Comparison of ENCODE assay signal across 8 mouse cellular contexts in the genomic region with DNA sequence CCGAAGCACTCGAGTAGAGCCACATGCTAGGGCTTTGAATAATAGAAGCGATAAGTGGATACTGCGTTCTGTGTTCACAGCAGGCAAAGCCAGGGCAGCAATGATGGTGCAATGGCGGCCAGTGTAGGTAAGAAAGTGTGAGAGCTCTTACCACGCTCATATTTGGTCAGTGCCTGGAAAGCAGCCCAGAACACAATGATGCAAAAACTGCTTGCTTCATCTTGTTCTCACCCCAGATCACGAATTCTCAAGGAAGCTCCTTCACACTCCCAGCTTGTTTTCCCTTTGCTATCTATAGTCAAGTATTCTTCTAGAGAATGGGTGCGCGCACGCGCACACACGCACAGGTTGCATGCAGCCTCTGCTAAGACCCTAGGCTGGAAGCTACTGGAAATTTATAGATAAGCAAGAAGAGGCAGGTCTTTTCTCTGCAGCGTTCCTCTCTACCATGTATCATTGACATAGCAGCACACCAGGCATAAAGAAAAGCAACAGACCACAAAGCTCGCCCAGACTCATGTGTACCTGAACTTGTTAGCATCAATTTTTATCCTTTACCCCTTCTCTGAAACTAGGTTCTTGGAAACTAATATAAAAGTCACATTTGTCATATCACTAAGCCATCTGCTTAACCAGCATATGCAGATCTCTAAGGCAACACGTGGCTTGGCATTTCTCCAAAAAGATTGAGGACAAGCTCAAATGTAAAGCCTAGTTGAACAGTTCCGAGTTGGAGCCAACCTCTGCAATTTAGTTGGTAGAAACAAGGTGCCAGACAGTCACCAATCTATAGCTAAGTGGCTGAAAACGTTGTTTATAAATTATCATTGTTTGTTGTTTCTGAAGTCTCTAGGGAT. TPM values are rescaled to one million over a fixed set of nuclear protein-coding genes. Genes with fewer than 3 reads are reported as not detected.
DNase-seq lines count a peak whose midpoint lies in the region; ATAC-seq lines count a peak whose summit lies in the region.

No protein-coding gene starts in this region.

- peak; percentile 37 for DNase-seq in hindbrain, embryonic 14.5 days (ENCODE audit: low spot score)
- no peak for DNase-seq in hindbrain, embryonic 10.5 days (ENCODE audit: low spot score)
- DNase-seq in cerebellum, postnatal 36 days, result peak; percentile 63 to 75
- peak; percentile 70 for DNase-seq in lung, postnatal 10 days
- no peak for DNase-seq in ovary, postnatal 14 days (ENCODE audit: low spot score)
- no peak for DNase-seq in gastrocnemius, postnatal 14 days
- no peak for DNase-seq in layer of hippocampus, adult 9-10 months (ENCODE audit: low spot score)

- 88% methylated on average over 17 of the region's 17 CpGs for WGBS in hindbrain, embryonic 14.5 days
- WGBS in hindbrain, embryonic 10.5 days, result 93% methylated on average over 17 of the region's 17 CpGs

- no peak overlapping the region for H3K27ac ChIP-seq in hindbrain, embryonic 14.5 days
- no peak overlapping the region for H3K27ac ChIP-seq in hindbrain, embryonic 10.5 days

- H3K4me3 ChIP-seq in hindbrain, embryonic 14.5 days (replicated peaks; ENCODE audit: low read length), result no peak overlapping the region
- no peak overlapping the region for H3K4me3 ChIP-seq in hindbrain, embryonic 10.5 days

- intact Hi-C loops in gastrocnemius, postnatal 14 days (cut with DNase I; ENCODE audit: low total_unique reads), result no loop called here

- H3K9ac ChIP-seq in hindbrain, embryonic 14.5 days, result no peak overlapping the region

- H3K4me2 ChIP-seq in hindbrain, embryonic 14.5 days (replicated peaks), result no peak overlapping the region

- H3K9me3 ChIP-seq in hindbrain, embryonic 14.5 days (ENCODE audit: control insufficient read depth, low read length), result no peaks in the 10 kb centered on the region
- H3K9me3 ChIP-seq in hindbrain, embryonic 10.5 days, result no peaks in the 10 kb centered on the region

- H3K4me1 ChIP-seq in hindbrain, embryonic 14.5 days (replicated peaks; ENCODE audit: control insufficient read depth, insufficient read depth, low read length), result no peaks in the 10 kb centered on the region
- peaks cover 12% of the 10 kb centered on the region; the same call in 1 of the 2 replicates for H3K4me1 ChIP-seq in hindbrain, embryonic 10.5 days (replicated peaks)

- no peaks in the 10 kb centered on the region for H3K27me3 ChIP-seq in hindbrain, embryonic 14.5 days (ENCODE audit: control insufficient read depth, insufficient read depth, low read length)
- H3K27me3 ChIP-seq in hindbrain, embryonic 10.5 days (ENCODE audit: insufficient read depth, poor library complexity, severe bottlenecking), result no peaks in the 10 kb centered on the region

- H3K36me3 ChIP-seq in hindbrain, embryonic 14.5 days (replicated peaks; ENCODE audit: control insufficient read depth, insufficient read depth), result peaks cover 8% of the 10 kb centered on the region
- no peaks in the 10 kb centered on the region for H3K36me3 ChIP-seq in hindbrain, embryonic 10.5 days

- no peak for ATAC-seq in hindbrain, embryonic 14.5 days (ENCODE audit: low FRiP score)
- peak; percentile 46 for ATAC-seq in activated CD4-positive, CD25-positive, alpha-beta regulatory T cell, adult 4 months

RNA-seq across cellular contexts. Expression of a gene that starts 44.8 kb away (rescaled TPM):
- polyA plus RNA-seq in hindbrain, embryonic 14.5 days (2014; fragmentation: Nextera tagmentation; extraction: Ambion mirVana), result 77.3 and 80.6 TPM in 2 replicates
- 14.2 and 17.0 TPM in 2 replicates for polyA plus RNA-seq in hindbrain, embryonic 10.5 days (2016; fragmentation: Nextera tagmentation; extraction: Ambion mirVana)
- polyA plus RNA-seq in activated CD4-positive, CD25-positive, alpha-beta regulatory T cell, adult 4 months (2017; shearing (Covaris generic)), result 1 to 10 TPM; 7.2 to 9.1 TPM
- total RNA-seq in gastrocnemius, postnatal 14 days (2021), result 10 to 100 TPM; 14.2 to 14.4 TPM

Comparison
In these comparisons a context has a peak if more than half of its experiments do, and no peak if none do; other contexts are left out.
1. DNase-seq: peak in hindbrain, embryonic 14.5 days (single experiment), cerebellum, postnatal 36 days (2 of 2) and lung, postnatal 10 days (single experiment); none in hindbrain, embryonic 10.5 days (single experiment), ovary, postnatal 14 days (single experiment), gastrocnemius, postnatal 14 days (single experiment) and layer of hippocampus, adult 9-10 months (single experiment).